Mouse (Mus musculus) MEL (cell line): ENCODE results near the gene Srarp. TPM values are rescaled to one million over a fixed set of nuclear protein-coding genes. Genes with fewer than 3 reads are reported as not detected.

Experiments
- DNase-seq: peaks from one replicate; pipeline ENCODE4 v3.0.0; 2011; ENCODE audit warnings: low read depth, low spot score
- H3K27ac ChIP-seq: 2 replicates; pipeline ENCODE4 v1.5.1; 2012; ENCODE audit warnings: low read depth, mild to moderate bottlenecking, control low read depth, low read length, moderate library complexity; ENCODE audit not compliant: control insufficient read depth
- H3K27me3 ChIP-seq, 2 experiments: fragments of 150-350 bp in 1 of 2; sonication (generic) in 1 of 2; 2 replicates each; pipeline ENCODE4 v1.6.1; 2012; ENCODE audit warnings: low read length in 2 of 2, mild to moderate bottlenecking in 2 of 2, improper control_type of control experiment in 1 of 2, moderate library complexity in 1 of 2; ENCODE audit not compliant: insufficient read depth in 2 of 2, control insufficient read depth in 1 of 2
- H3K36me3 ChIP-seq, 2 experiments: 2 replicates each; pipeline ENCODE4 v1.6.1; 2012 to 2014; ENCODE audit warnings: low read length in 2 of 2, improper control_type of control experiment in 1 of 2, inconsistent platforms in 1 of 2, mild to moderate bottlenecking in 1 of 2; ENCODE audit not compliant: insufficient read depth in 2 of 2, control insufficient read depth in 1 of 2
- H3K4me1 ChIP-seq, 2 experiments: fragments of 150-350 bp in 1 of 2; sonication (generic) in 1 of 2; 2 replicates each; pipeline ENCODE4 v1.6.1; 2012; ENCODE audit warnings: low read length in 2 of 2, improper control_type of control experiment in 1 of 2, mild to moderate bottlenecking in 1 of 2; ENCODE audit not compliant: insufficient read depth in 2 of 2, control insufficient read depth in 1 of 2
- H3K4me3 ChIP-seq, 2 experiments: fragments of 150-350 bp in 1 of 2; sonication (generic) in 1 of 2; 2 replicates each; pipeline ENCODE4 v1.5.1; 2012; ENCODE audit warnings: low read depth in 2 of 2, low read length in 2 of 2, mild to moderate bottlenecking in 2 of 2, moderate library complexity in 2 of 2, control low read depth in 1 of 2, improper control_type of control experiment in 1 of 2; ENCODE audit not compliant: control insufficient read depth in 1 of 2, insufficient read depth in 1 of 2
- H3K79me2 ChIP-seq: 2 replicates; pipeline ENCODE4 v1.6.1; 2012; ENCODE audit warnings: mild to moderate bottlenecking, low read length, moderate library complexity; ENCODE audit not compliant: control insufficient read depth, poor library complexity, insufficient read depth
- H3K9ac ChIP-seq: 2 replicates; pipeline ENCODE4 v1.6.1; 2012; ENCODE audit warnings: low read depth, mild to moderate bottlenecking, control low read depth, low read length, moderate library complexity; ENCODE audit not compliant: control insufficient read depth, poor library complexity, severe bottlenecking
- H3K9me3 ChIP-seq: fragments of 150-350 bp; sonication (generic); replicated peaks from 2 replicates; pipeline ENCODE4 v1.6.1; 2012; ENCODE audit warnings: mild to moderate bottlenecking, low read length, improper control_type of control experiment, moderate library complexity; ENCODE audit not compliant: insufficient read depth
- BHLHE40 ChIP-seq: IDR thresholded peaks from 2 replicates; pipeline ENCODE4 v1.6.1; 2012; ENCODE audit warnings: low read depth, mild to moderate bottlenecking, inconsistent platforms, low read length, improper control_type of control experiment, borderline replicate concordance
- CTCF ChIP-seq, 3 experiments: IDR thresholded peaks in 2 of 3; conservative IDR thresholded peaks in 1 of 3; 2 replicates each; pipeline ENCODE4 v1.5.1; 2011 to 2012; ENCODE audit warnings: low read length in 3 of 3, low read depth in 2 of 3, mild to moderate bottlenecking in 2 of 3, improper control_type of control experiment in 1 of 3, inconsistent platforms in 1 of 3, mixed read lengths in 1 of 3, moderate library complexity in 1 of 3; ENCODE audit not compliant: control insufficient read depth in 1 of 3, insufficient read depth in 1 of 3, poor library complexity in 1 of 3, severe bottlenecking in 1 of 3
- E2F4 ChIP-seq: IDR thresholded peaks from 2 replicates; pipeline ENCODE4 v1.6.1; 2011; ENCODE audit warnings: low read depth, low read length, improper control_type of control experiment, borderline replicate concordance
- ETS1 ChIP-seq: IDR thresholded peaks from 2 replicates; pipeline ENCODE4 v1.6.1; 2012; ENCODE audit warnings: low read depth, mild to moderate bottlenecking, inconsistent platforms, low read length, improper control_type of control experiment, moderate library complexity
- GABPA ChIP-seq: IDR thresholded peaks from 2 replicates; pipeline ENCODE4 v1.6.1; 2012; ENCODE audit warnings: low read depth, mild to moderate bottlenecking, inconsistent platforms, low read length, improper control_type of control experiment, moderate library complexity
- HCFC1 ChIP-seq: IDR thresholded peaks from 2 replicates; pipeline ENCODE4 v1.6.1; 2012; ENCODE audit warnings: low read depth, mild to moderate bottlenecking, inconsistent platforms, low read length, improper control_type of control experiment, moderate library complexity
- MAFK ChIP-seq: IDR thresholded peaks from 2 replicates; pipeline ENCODE4 v1.6.1; 2011; ENCODE audit warnings: low read depth, mild to moderate bottlenecking, low read length, improper control_type of control experiment, borderline replicate concordance
- MAX ChIP-seq: IDR thresholded peaks from 2 replicates; pipeline ENCODE4 v1.6.1; 2011; ENCODE audit warnings: low read length, improper control_type of control experiment
- POLR2AphosphoS2 ChIP-seq: IDR thresholded peaks from 2 replicates; pipeline ENCODE4 v1.6.1; 2011; ENCODE audit warnings: low read length, improper control_type of control experiment
- RAD21 ChIP-seq: IDR thresholded peaks from 2 replicates; pipeline ENCODE4 v1.6.1; 2011; ENCODE audit warnings: mild to moderate bottlenecking, low read depth, low read length, improper control_type of control experiment
- RCOR1 ChIP-seq: IDR thresholded peaks from 2 replicates; pipeline ENCODE4 v1.6.1; 2012; ENCODE audit warnings: low read depth, mild to moderate bottlenecking, inconsistent platforms, low read length, improper control_type of control experiment
- SIN3A ChIP-seq: IDR thresholded peaks from 2 replicates; pipeline ENCODE4 v1.6.1; 2012; ENCODE audit warnings: low read length, improper control_type of control experiment, inconsistent platforms
- SMC3 ChIP-seq: IDR thresholded peaks from 2 replicates; pipeline ENCODE4 v1.6.1; 2011; ENCODE audit warnings: low read depth, low read length, improper control_type of control experiment
- TCF12 ChIP-seq: IDR thresholded peaks from 2 replicates; pipeline ENCODE4 v1.6.1; 2014; ENCODE audit warnings: low read depth, mild to moderate bottlenecking, inconsistent platforms, low read length, improper control_type of control experiment, moderate library complexity
- UBTF ChIP-seq: IDR thresholded peaks from 2 replicates; pipeline ENCODE4 v1.6.1; 2012; ENCODE audit warnings: low read depth, mild to moderate bottlenecking, inconsistent platforms, low read length, improper control_type of control experiment, moderate library complexity, borderline replicate concordance; ENCODE audit not compliant: insufficient read depth
- USF2 ChIP-seq, 2 experiments: IDR thresholded peaks; 2 replicates each; pipeline ENCODE4 v1.6.1; 2011 to 2012; ENCODE audit warnings: improper control_type of control experiment in 2 of 2, low read length in 2 of 2, borderline replicate concordance in 1 of 2, inconsistent platforms in 1 of 2, low read depth in 1 of 2, mild to moderate bottlenecking in 1 of 2; ENCODE audit not compliant: insufficient read depth in 1 of 2
- ZC3H11A ChIP-seq: IDR thresholded peaks from 2 replicates; pipeline ENCODE4 v1.6.1; 2012; ENCODE audit warnings: low read depth, mild to moderate bottlenecking, inconsistent platforms, low read length, improper control_type of control experiment
- polyA plus RNA-seq, 2 experiments: library from polyadenylated mRNA; stranded (reverse) in 1 of 2; unstranded in 1 of 2; fragments of >175 nt in 1 of 2; fragments of >200 nt in 1 of 2; gene quantifications; 2 replicates each; pipeline versions ENCODE4 v1.2.1 to v1.2.4; 2012; ENCODE audit warnings: low replicate concordance in 2 of 2, low read depth in 1 of 2; ENCODE audit not compliant: insufficient read length in 2 of 2, insufficient read depth in 1 of 2, missing spikeins in 1 of 2
- total RNA-seq: library from RNA; depleted of rRNA; stranded (reverse); fragments of 300-350 nt; gene quantifications from 2 replicates; pipeline ENCODE4 v1.2.3, GENCODE M21; 2012

The Srarp gene
- total and polyA plus RNA-seq, 3 experiments = not detected

DNA sequence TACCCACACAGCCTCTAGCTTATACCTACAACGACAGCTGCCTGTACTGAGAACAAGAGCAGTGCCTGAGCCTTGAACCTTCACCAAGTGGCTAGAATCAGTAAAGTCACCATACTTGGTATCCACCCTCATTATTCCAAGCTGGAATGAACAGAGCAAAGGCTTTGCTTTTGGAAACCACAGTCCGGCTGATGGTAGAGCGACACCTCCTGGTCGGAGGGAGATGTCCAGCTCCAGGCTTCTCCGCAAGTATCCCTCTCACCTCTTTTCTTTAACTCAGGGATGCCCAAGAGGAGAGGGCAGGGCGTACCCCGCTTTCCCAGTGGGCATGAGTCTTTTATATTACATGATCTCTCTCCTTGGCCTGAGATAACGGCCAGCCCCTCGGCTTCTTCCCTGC, 6.1 kb downstream of the Srarp start:
- Histone ChIP-seq H3K79me2 (no peaks in the 10 kb centered on the region), H3K27ac (no peak overlapping the region), H3K9ac (no peak overlapping the region), H3K36me3 (no peaks in the 10 kb centered on the region), H3K4me1 (no peaks in the 10 kb centered on the region), H3K27me3 (no peaks in the 10 kb centered on the region), H3K4me3 (no peak overlapping the region), H3K9me3 (no peaks in the 10 kb centered on the region)
- peak; percentile 56 for DNase-seq
- peak; percentile 28 for TF ChIP-seq RAD21
- peak; percentile 59 for TF ChIP-seq SMC3
- no peak for TF ChIP-seq UBTF
- peak; percentile 64 to 74 (median 70) for TF ChIP-seq CTCF (IDR thresholded peaks at IDR 0.05 in 2 of 3, conservative IDR thresholded peaks at IDR 0.05 in 1 of 3; ENCODE audit: control insufficient read depth in 1 of 3, insufficient read depth in 1 of 3, low read depth in 2 of 3, low read length in 3 of 3, poor library complexity in 1 of 3, severe bottlenecking in 1 of 3)

DNA sequence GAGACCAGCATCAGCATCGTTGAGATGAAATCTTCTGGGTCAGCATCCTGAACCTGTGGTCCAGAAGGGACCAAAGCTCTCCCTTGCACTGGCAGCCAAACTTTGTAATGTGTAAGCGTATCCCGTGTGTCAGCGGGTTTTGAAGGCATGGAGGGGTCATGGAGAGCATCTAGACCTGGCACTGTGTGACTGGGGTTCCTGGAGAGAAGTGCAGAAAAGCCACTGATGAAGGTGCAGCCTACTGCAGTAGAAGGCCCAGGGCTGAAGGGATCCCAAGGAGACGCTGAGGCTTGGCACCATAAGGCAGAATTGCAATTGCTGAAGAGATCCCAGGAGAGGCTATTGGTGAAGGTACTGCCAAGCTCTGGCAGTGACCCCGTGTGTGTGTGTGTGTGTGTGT, 6.5 kb downstream of the Srarp start:
- no peak for TF ChIP-seq GABPA
- TF ChIP-seq POLR2AphosphoS2 = no peak
- no peak for TF ChIP-seq MAFK
- TF ChIP-seq E2F4 = no peak
- no peak for TF ChIP-seq ETS1
- no peak for TF ChIP-seq MAX
- TF ChIP-seq USF2 (IDR thresholded peaks at IDR 0.05; ENCODE audit: borderline replicate concordance in 1 of 2, insufficient read depth in 1 of 2, low read depth in 1 of 2, low read length in 2 of 2) = no peak
- no peak for TF ChIP-seq RCOR1
- no peak for TF ChIP-seq ZC3H11A
- no peak for TF ChIP-seq SIN3A
- TF ChIP-seq HCFC1 = no peak
- TF ChIP-seq TCF12 = no peak
- no peak for TF ChIP-seq SMC3
- no peak for TF ChIP-seq BHLHE40
- H3K27me3 ChIP-seq = no peaks in the 10 kb centered on the region; a peak in 1 of 4 replicates
- H3K36me3 ChIP-seq = no peaks in the 10 kb centered on the region
- H3K9me3 ChIP-seq = no peaks in the 10 kb centered on the region
- H3K4me3 ChIP-seq = no peak overlapping the region
- H3K27ac ChIP-seq = no peak overlapping the region
- H3K9ac ChIP-seq = no peak overlapping the region
- no peak for DNase-seq
- H3K4me1 ChIP-seq = no peaks in the 10 kb centered on the region
- H3K79me2 ChIP-seq = no peaks in the 10 kb centered on the region
